Mouse (Mus musculus) cerebellum, postnatal 14 days (tissue): ENCODE measurements at regions not wholly inside any gene's neighbourhood (a gene's known extent, or its start where the extent isn't known, plus 50 kb on each side); places are given as distances from the start of the nearest gene placed in this dataset.

Source experiments
- DNase-seq, 2 experiments: peaks; one replicate each; pipeline ENCODE4 v3.0.0; 2021; ENCODE audit warnings: mixed read lengths in 2 of 2

DNA sequence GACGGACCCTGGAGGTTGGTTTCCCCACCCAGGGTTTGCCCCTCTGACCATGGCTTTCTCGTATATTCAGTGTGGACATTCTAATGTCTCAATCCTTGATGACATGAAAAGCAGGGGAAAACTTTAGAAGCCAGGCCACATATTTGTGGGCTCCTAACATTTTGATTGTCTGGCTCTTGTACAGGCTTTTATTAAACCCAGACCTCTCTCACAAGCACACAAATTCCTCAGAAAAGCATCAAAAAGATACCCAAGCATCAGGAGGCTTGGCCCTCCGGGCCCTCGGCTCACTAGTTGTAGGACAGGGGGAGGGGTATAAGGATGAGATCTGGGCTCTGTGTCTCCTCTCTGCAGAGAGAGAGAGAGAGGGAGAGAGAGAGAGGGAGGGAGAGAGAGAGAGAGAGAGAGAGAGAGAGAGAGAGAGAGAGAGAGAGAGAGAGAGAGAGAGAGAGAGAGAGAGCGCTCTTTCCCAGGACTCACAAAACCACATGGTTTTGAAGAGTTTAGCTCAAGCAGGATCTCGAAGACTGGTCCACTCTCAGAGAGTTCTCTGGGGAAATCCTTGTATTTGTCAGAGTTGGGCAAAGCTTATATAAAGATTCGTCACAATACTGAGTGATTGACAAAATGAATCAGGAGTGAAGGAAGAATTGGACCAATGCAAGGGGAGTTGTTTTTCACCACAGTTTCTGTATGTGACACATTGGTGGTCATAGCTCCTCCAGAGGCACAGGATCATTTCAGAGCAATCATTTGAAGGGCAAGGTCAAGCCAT lies 167.2 kb upstream of the Cxcl12 start:
- no peak for DNase-seq

DNA sequence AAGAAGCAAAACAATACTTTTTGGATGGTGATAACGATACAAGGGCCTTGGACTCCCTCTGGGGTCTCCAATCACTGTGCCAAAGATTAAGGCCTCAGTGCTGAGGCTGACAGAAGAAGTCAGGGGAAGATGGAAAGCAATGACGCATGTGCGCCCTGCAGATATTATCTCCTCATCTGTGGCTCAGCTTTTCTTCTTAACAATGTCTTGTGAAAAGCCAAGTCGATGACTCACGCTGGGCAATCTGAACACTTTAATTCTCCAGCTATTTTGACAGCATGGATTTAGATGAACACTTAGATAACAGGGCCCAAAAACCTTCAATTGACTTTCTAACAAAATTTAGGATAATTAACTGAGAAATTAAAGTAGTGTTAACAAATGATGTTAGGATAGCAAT lies 155.7 kb upstream of the Cxcl12 start:
- no peak for DNase-seq

DNA sequence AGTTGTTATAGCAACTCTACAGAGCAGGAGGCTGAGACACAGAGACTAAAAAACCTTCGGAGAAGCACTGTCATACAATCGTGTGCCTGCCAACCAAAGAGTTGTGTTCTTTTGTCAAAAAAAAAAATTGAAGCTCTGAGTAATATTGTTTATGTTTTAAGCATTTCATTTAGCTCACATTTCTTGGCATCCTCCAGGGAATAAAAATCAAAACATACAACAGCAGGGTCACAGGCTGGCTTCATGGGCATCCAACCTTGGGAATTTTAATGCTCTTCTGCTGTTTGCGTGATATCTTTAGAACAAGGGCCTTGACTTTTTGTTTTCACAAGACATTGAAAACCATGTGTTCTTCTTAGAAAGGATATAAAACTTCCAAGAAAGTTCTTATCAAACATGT lies 152.9 kb upstream of the Cxcl12 start:
- no peak for DNase-seq

DNA sequence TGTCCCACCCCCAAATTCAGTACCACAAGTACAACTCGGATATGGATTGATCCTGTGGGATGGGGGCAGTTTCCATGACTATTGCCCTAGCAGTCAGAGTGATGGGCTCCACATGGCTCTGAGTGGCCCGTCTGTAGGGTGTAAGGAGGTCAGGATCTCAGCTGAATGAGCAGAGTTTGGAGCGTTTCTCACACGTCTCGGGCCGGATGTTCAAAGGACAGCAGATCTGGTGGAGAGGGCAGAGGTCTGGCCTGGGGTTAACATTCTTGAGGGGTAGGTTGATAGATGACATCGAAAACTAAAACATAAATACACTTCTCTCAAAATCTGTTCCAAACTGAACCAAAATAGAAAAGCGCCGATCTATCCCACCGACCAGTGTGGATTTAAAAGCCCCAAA lies 146.5 kb upstream of the Cxcl12 start:
- no peak for DNase-seq

DNA sequence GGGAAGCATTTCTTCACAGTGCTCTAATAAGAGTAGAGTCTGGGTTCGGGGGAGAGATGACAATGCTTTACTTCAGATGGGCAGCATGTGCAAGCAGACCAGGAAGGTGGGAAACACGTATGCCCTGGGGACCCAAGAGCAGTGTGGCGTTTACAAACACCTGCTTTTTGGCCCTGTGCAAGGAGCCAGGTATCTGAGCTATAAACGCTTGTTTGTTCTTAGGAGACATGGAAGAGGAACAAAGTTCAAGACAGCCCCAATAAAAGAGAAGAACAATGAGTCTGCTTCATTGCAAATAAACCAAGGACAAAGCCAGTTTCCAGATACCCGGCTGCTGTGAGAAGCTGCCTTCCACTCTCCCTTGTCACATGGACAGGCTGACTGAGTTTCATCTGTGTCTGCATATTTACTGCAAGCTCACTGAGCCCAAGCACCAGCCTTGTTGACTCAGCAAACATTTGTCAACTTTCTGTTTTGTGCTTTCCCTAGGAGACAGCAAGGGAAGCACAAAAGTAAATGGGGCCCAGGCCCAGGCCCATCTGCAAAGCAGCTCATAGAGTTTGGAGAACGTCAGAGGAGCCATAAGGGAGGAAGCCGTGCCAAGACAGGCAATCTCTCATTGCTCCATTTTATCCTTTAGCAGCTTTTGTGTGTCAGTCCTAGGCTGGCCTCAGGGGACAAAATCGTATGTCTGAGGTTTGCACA lies 136.1 kb upstream of the Cxcl12 start:
- peak; percentile 20 to 22 for DNase-seq

DNA sequence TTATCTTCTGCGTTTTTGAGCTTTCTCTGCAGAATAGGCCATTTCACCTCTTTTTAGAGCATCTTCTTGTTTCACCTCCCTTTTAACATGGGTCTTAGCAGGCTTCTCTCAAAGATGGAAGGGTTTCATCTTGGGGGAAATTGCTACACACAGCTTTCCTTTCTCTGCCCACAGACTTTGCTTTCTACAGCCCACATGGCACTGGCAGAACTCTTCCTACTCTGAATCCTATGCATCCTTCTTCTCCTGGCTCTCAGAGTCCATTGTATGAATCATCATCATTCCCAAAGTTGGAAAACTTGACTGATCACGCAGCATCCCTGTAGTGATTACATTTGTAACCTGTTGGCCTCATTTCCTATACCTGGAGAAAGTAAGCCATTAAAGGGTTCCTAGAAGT lies 124.6 kb upstream of the Cxcl12 start:
- no peak for DNase-seq

DNA sequence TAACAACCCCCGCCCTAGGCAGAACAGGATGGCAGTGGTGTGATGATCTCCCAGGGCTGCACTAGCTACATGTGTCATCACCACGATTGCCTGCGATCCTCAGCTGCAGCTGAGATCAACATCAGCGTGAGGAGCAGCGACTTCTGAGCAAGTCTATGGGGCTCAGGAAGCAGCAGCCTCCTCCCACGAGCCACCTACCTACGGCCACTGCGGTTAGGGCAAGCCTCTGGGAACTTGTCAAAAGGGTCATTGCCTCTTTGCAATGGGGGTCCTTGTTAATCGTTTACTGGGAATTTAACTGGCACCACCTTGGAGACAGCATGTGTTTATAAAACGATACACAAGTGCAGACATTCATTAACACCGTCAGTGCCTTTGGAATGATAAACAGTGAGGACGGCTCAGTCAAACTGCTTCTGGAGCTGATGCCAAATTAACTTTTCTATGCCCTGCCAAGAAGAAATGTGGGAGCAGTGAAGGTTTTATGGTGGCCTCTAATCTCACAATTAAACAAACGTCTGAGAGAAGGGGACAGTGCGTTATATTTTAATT lies 118.8 kb upstream of the Cxcl12 start:
- no peak for DNase-seq

DNA sequence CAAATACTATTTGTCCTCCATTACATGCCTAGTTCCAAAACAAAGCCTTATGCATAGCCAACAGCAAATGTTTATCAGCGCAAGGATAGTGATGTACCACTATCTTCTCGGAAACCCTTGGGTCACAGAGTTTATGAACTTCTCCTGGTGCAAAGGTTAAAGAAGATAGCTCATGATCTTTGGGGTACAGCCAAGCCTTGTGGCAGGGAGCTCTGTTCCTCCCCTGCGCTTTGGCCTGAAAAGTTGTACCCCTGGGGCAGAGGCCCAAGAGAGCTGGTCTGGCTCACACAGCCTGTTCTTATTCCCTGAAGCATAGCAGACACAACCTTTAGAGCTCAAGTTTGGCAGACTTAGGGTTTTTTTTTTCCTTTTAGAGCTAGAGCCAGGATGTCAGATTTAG lies 107.6 kb upstream of the Cxcl12 start:
- DNase-seq, result no peak

DNA sequence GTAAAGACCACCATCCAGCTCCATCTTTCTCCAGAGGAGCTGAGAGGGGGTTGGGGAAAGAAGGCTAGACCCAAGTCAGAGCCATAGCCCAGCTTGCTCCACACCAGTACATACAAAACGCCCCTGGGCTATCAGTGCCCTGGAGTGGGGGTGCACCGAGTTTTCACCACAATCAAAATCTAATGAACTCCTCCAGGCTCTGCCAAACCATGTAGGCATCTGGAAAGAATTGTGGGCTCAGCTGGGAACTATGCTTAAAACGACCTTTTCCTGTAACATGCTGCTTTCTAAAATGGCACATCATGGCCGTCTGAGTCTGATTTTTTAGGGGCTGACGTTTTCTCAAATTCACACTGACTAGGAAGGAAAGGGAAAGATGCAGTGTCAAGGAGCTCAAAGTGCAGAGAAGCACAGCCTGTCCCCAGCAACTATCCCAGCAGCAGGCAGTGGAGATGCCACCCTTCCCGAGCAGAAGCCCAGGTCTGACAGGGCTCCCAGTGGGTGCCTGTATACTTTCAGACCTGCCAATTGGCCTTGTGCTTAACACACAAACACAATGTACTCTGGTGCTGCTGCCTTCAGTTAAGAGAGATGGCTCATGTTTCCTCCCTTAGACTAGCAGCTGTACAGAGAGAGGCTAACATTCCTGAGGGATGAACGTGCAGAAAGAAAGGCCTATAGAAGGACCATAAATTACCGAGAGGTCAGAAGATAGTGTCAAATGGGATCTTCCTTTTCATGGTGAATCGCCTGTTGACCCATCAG lies 100.6 kb upstream of the Cxcl12 start:
- no peak for DNase-seq

DNA sequence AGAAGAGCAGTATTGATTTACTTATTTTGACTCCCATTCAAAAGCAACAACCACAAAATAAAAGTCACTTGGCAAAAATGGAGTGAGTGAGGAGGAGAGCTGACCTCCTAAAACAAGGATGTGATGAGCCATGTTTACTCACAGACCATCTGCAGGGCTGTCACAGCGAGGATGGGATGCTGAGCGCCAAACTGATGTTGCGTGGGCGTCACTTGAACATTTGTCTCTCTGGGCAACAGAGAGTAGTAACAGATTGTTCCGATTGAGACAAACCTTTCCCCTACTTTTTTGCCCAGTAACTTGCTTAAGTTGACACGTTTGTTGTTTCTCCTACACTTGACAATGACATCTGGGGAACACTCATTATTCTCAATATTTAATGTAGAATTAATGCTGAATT lies 97.0 kb upstream of the Cxcl12 start:
- peak; percentile 28 to 35 for DNase-seq

DNA sequence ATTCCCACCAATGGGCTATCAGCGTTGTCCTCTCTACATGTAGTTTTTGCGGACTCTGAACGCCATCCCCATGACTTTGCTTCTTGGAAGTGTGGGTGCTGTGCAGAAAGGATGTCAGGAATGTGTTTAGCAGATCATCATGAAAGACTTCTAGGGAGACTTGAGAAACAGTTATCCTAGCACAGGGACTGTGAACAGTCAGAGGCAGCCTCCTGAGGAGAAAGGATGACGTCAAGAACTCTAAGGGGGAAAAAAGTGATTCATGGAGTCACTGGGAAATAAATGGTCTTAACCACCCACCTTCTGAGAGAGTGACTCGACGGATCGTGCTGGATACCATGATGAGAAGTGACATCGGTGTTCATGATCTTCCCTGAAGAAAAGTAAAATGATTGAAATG lies 96.5 kb upstream of the Cxcl12 start:
- no peak for DNase-seq

DNA sequence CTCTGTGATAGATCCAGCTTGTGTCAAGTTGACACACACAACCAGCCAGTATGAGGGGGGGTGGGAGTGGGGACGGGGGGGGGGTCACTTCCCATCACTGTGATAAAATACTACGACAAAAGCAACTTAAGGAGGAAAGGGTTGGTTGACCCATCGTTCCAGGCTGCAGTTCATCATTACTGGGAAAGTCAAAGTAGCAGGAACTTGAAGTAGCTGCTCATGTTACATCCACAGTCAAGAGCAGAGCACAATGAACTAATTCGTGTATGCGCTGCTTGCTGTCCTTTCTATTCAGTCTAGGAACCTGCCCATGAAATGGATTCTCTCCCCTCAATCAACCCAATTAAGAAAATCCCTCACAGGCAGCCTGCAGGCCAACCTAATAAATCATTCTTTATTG lies 88.8 kb upstream of the Cxcl12 start:
- no peak for DNase-seq

DNA sequence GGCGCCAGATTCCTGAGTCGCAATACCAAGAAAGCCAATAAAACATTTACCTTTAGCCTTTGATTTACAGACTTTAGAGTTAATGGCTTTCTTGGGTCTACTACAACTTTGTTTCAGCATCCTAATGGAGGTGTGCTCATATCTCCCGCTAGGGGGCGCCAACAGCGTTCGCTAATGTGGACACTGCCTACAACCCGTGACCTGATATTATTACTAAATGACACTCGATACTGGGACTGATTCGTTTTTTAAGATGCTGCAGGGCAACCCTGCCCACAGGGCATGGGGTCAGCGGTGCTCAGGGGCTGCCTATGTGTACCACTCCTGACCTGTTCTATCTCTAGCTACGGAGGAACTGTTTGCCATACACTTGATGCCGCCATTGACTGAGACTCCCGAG lies 87.4 kb upstream of the Cxcl12 start:
- DNase-seq, result peak; percentile 56 to 70

DNA sequence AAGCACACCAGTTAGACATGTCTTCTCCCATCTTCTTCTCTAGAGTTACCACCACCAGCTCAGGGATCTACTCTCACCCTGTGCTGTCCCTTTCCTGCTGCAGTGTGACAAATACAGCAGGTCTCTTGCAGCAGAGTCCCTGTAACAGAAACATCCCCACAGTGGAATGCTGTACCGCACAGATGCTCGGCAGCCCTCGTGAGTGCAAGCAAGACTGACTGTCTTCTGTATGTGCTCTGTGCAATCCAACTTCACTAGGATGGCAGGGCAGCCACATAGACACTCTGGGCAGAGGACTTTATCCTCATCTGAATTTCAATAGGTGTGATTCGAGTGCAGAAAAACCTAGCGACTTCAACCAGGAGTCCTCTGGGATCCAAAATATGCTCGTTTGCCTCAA lies 84.1 kb upstream of the Cxcl12 start:
- DNase-seq, result no peak

DNA sequence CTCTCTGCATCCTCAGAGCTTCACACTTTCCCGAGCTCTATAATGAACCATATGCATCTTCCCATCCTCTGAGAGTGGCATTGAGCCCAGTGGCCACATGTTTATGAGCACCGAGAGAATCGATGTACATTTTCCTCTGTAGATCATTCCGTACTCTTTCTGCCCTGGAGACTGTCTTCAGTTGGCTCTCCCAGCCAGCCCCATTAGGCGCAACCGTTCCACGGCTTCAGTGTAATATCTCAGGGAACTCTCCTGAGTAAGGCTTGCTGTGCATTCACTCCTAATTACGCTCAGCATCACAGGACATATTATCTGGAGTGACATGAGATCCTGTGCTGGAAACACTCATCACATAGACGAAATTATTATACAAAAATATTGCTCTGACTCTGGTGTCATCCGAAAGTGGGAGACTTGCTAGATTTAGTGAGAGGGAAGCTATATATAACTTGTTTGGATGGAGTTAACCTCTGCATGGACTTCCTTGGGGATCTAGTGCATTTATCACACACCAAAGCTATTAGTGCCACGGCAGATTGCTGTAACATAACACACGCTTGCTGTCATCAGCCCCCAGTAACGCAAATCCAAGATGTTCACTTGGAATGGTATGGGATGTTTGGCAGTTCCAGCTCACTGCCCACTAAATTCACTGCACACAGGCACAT lies 83.4 kb upstream of the Cxcl12 start:
- DNase-seq, result no peak

DNA sequence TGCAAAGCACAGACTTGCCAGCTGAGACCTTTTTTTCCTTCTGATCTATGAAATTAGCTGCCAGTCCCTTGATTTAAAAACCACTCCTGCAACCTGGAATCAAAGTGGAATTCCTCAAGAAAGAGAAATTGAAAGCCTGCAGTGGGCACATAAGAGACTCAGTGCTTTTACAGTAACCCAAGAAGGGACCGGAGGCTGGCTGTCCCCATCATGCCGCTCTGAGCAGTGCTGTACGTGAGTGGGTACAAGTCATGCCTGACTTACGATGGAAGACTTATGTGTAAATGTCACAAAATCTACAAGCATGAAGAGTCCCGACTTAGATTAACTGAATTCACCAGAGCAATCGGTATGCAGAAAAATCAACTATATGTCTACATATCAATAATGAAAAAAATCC lies 73.6 kb upstream of the Cxcl12 start:
- no peak for DNase-seq

DNA sequence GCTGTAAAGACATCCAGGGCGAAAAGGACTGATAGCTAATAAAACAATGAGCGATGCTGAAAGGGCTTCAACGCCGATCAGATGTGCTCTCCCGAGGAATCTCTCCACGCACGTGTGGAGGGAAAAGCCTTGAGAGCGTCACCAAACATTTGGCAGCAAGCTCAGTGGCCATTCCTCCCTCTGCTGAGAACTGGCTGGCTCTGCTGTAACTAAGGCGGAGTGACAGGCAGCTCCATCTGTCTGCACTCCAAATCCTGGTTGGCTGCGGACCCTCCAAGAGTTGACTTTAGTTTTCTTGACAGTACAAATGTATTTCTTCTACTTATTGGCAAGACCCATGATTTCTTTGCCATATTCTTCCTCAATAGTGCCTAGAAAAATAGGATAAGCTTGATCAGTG lies 68.5 kb upstream of the Cxcl12 start:
- peak; percentile 66 to 72 for DNase-seq

DNA sequence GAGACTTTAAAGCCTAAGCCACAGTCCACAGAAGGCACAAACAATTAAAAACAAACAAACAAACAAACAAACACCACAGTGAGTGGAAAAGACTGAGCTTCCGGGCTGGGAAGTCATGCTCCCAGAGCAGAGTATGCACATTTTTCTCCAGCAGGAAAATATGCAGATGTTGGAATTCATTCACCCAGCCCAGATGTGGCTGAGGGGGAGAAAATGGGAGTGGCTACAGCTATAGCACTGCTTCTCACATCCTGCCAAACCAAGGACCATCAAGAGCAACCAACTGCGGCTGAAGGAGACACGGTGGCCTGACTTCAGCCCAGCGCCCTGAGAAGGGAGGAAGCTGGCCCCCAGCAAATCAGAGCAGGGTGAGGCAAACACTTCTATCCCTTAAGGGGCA lies 65.6 kb upstream of the Cxcl12 start:
- DNase-seq, result no peak

DNA sequence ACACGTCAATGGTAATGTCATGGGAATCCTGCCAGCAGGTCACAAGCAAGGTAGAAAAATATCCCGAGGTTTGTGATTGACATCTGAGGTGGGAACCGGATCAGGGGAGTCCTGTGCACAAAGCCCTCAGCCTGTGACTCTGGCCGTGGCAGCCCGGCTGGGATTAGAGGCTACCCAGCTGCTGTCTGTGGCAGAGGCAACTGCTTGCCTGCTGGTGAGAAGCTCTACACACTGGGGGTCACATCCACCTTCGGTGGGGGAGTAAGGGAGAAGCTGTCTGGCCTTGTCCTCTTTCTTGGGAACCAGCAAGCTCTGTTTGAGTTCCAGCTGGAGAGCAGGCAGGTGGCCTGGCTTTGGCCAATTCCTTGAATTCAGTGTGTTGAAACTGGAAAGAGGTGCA lies 64.3 kb upstream of the Cxcl12 start:
- DNase-seq, result peak; percentile 26 to 42

DNA sequence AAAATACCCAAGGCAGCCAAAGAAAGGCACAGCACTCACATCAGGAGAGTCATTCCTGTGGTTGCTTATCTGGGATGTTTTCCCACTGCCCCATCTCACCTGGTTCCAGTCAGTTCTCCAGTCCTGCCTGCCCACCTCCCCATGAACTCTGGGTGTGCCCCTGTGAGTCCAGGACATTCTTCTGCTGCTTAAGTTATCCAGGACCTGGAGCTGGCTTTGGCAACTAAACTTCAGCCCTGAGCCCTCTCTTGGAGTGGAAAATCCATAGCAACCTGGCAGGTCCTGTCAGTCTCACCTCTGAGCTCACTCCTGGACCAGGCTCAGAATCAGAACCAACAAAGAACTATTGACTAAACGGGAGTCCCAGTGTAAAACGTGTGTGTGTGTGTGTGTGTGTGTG lies 63.9 kb upstream of the Cxcl12 start:
- DNase-seq, result peak in 1 of 2 experiments; percentile 22

DNA sequence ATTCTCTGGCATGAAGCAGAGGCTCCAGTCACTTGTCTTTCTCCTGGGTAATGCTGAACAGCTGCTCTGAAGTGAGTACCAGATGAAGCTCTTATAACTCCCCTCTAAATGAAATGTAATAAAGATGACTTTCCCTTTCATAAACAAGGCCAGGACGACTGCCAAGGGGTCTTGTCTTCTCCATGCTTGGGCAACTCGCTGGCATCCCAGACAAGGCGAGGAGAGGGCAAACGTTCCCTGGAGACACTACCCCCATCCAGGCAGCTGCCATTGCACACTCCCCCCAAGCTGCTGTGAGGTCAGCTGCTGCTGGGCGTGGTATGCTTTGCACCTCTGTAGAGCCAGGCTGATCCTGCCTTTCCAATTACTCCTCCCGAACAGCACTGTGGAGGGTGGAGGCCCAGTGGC lies 63.1 kb upstream of the Cxcl12 start:
- DNase-seq, result peak; percentile 19 to 42

DNA sequence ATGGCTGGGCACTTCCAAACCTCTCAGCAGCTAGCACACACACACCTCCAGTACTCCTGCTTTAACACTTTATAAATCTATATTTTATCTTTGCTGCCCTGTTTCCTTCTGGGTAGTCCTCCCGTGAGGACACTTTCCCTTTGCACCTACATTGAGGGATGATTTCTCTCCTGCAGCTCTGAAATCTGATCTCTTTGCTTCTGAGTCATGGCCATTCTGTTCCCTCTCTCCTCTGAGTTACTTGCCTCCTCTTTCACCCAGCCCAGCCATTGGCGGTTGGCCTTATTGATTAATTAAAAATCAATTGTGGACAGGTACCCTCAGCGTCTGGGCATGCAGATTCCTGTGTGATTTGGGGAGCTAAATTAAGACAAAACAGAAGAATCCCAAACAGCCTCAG lies 58.0 kb upstream of the Cxcl12 start:
- DNase-seq, result no peak

DNA sequence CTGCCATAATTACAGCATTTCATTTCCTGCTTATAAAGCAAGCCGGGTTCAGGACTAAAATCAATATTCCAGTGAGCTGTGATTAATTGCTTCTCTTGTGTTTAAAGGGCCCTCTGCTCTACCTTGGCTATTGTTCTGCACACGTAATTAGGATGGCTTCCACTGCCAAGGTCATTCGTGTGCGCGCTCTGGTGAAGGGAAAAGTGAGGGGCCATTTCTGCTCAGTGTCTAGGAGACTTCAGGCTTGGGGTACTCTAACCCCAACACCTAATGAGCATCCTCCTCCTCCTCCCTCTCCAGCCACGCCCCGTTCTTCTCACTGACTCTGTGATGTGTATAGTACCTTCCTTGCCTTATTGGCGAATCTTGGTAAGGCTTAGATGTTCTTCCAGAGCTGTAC lies 53.5 kb upstream of the Cxcl12 start:
- DNase-seq, result no peak
